Mouse (Mus musculus): ENCODE data around the gene Tnfrsf4.

DNA sequence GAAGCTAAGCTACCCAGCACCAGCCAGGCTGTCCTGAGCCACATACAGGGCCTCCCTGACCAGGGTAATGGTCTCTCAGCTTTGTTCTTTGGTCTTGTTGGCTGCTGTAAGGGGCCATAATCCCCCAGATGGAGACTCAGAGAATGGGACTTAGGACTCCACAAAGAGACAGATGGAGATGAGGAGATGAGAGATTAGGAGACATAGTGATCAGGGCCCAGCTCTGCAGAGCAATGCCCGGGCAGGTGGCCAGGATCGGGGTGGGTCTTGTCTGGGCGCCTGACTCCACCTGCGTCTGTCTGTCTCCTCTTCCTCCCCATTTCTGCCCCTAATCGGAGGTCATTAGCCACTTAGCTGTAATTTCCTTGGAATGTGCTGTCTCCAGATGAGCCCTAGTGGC lies 43.4 kb upstream of the Tnfrsf4 start:
- TF ChIP-seq CTCF (IDR thresholded peaks at IDR 0.05; ENCODE audit: borderline replicate concordance, control insufficient read depth, extremely low read depth, insufficient read depth, low read length, poor library complexity) (no peak), POLR2A (IDR thresholded peaks at IDR 0.05; ENCODE audit: control insufficient read depth, extremely low read depth, insufficient read depth, low read length, poor library complexity) (no peak)

Data from thymus, adult 2 months (tissue).